ENCODE assay signal across 12 mouse cellular contexts in genomic region chr7:69991982-69992381, GRCm38 (mm10).
DNase-seq lines count a peak whose midpoint lies in the region; ATAC-seq and TF ChIP-seq lines count a peak whose summit lies in the region.
"Had no signal": no experiment of that assay in that cellular context is flagged by ENCODE, and none has a peak within 500 bp of the region (broad histone marks: within the 10 kb centered on the region; RNA-seq: fewer than 3 reads in every experiment).

No protein-coding gene starts in this region.

- peak overlapping the region; percentile 53 for H3K4me2 ChIP-seq in lung, embryonic 15.5 days
- peak overlapping the region; percentile 29 for H3K4me2 ChIP-seq in forebrain, embryonic 14.5 days (ENCODE audit: low read length)
- peak overlapping the region; percentile 60 for H3K4me2 ChIP-seq in hindbrain, embryonic 16.5 days (ENCODE audit: low read length)
- peak overlapping the region; percentile 40 for H3K4me2 ChIP-seq in midbrain, embryonic 16.5 days (ENCODE audit: low read length)

- no peaks in the 10 kb centered on the region for H3K36me3 ChIP-seq in lung, embryonic 15.5 days
- no peaks in the 10 kb centered on the region for H3K36me3 ChIP-seq in forebrain, embryonic 14.5 days (ENCODE audit: control insufficient read depth, insufficient read depth, low read length)
- H3K36me3 ChIP-seq in hindbrain, embryonic 16.5 days (ENCODE audit: control insufficient read depth, insufficient read depth, low read length), result no peaks in the 10 kb centered on the region
- no peaks in the 10 kb centered on the region for H3K36me3 ChIP-seq in midbrain, embryonic 16.5 days (ENCODE audit: control insufficient read depth, insufficient read depth, low read length)

- no peak for ATAC-seq in lung, embryonic 15.5 days (ENCODE audit: borderline replicate concordance, extremely low read depth, low FRiP score, low TSS enrichment)
- ATAC-seq in forebrain, embryonic 14.5 days, result no peak
- no peak for ATAC-seq in hindbrain, embryonic 16.5 days
- ATAC-seq in midbrain, embryonic 16.5 days, result no peak

- no peaks in the 10 kb centered on the region for H3K9me3 ChIP-seq in lung, embryonic 15.5 days
- no peaks in the 10 kb centered on the region for H3K9me3 ChIP-seq in forebrain, embryonic 14.5 days (replicated peaks; ENCODE audit: control insufficient read depth, low read length)
- H3K9me3 ChIP-seq in hindbrain, embryonic 16.5 days (ENCODE audit: control insufficient read depth, low read length), result no peaks in the 10 kb centered on the region
- H3K9me3 ChIP-seq in midbrain, embryonic 16.5 days (replicated peaks; ENCODE audit: control insufficient read depth, low read length, poor library complexity, severe bottlenecking), result no peaks in the 10 kb centered on the region

- H3K27ac ChIP-seq in lung, embryonic 15.5 days, result no peak overlapping the region
- H3K27ac ChIP-seq in forebrain, embryonic 14.5 days (ENCODE audit: low read depth, low read length), result peak overlapping the region; percentile 56
- H3K27ac ChIP-seq in hindbrain, embryonic 16.5 days (ENCODE audit: low read depth, low read length), result no peak overlapping the region
- H3K27ac ChIP-seq in midbrain, embryonic 16.5 days (ENCODE audit: low read length), result peak overlapping the region; percentile 51

- TF ChIP-seq CTCF in lung, adult 2 months (IDR thresholded peaks at IDR 0.05; ENCODE audit: insufficient read depth, low read length), result no peak

- 29% methylated on average over 3 of the region's 3 CpGs for WGBS in lung, embryonic 15.5 days
- 43% methylated on average over 3 of the region's 3 CpGs for WGBS in lung, adult 2 months
- WGBS in forebrain, embryonic 14.5 days, result 3% methylated on average over 3 of the region's 3 CpGs
- whole genome bisulfite sequencing in hindbrain, embryonic 16.5 days, result 21% methylated on average over 3 of the region's 3 CpGs
- 9% methylated on average over 3 of the region's 3 CpGs for WGBS in midbrain, embryonic 16.5 days

- TF ChIP-seq POLR2A in lung, adult 2 months (IDR thresholded peaks at IDR 0.05; ENCODE audit: borderline replicate concordance, extremely low read depth, low read depth, low read length), result no peak

- no peak for DNase-seq in lung, adult 2 months
- no peak for DNase-seq in forebrain, embryonic 14.5 days (ENCODE audit: low spot score)
- DNase-seq in urinary bladder, postnatal 36 days (ENCODE audit: low spot score in 2 of 2), result no peak
- no peak for DNase-seq in urinary bladder, postnatal 10 days (ENCODE audit: low spot score)
- no peak for DNase-seq in adipocyte (ENCODE audit: low spot score)
- DNase-seq: adrenal gland, adult 2 months; cerebellum, adult 11 months; kidney, adult 8-10 months; lung, postnatal 4 days had no signal

- no peak overlapping the region for H3K4me3 ChIP-seq in lung, embryonic 15.5 days
- H3K4me3 ChIP-seq in lung, adult 2 months (replicated peaks; ENCODE audit: extremely low read depth, low read depth, low read length), result no peak overlapping the region
- H3K4me3 ChIP-seq in forebrain, embryonic 14.5 days (ENCODE audit: low read depth, low read length), result no peak overlapping the region
- peak overlapping the region; percentile 37; the same call in 1 of the 2 replicates for H3K4me3 ChIP-seq in hindbrain, embryonic 16.5 days (ENCODE audit: low read length)
- H3K4me3 ChIP-seq in midbrain, embryonic 16.5 days (ENCODE audit: low read depth, low read length), result no peak overlapping the region; the same call in 1 of the 2 replicates

- H3K4me1 ChIP-seq in lung, embryonic 15.5 days, result 0 out of 2 replicates have a peak, but pooled peaks cover 7% of the 10 kb centered on the region
- no peaks in the 10 kb centered on the region for H3K4me1 ChIP-seq in lung, adult 2 months (ENCODE audit: control insufficient read depth, insufficient read depth, low read length)
- H3K4me1 ChIP-seq in forebrain, embryonic 14.5 days (ENCODE audit: control insufficient read depth, insufficient read depth, low read length), result peaks cover 10% of the 10 kb centered on the region
- H3K4me1 ChIP-seq in hindbrain, embryonic 16.5 days (ENCODE audit: control insufficient read depth, insufficient read depth, low read depth, low read length), result no peaks in the 10 kb centered on the region
- H3K4me1 ChIP-seq in midbrain, embryonic 16.5 days (ENCODE audit: control insufficient read depth, insufficient read depth, low read length), result peaks cover 3% of the 10 kb centered on the region

- no peaks in the 10 kb centered on the region for H3K27me3 ChIP-seq in lung, embryonic 15.5 days
- peaks cover 55% of the 10 kb centered on the region for H3K27me3 ChIP-seq in forebrain, embryonic 14.5 days (replicated peaks; ENCODE audit: control insufficient read depth, insufficient read depth, low read length)
- peaks cover 5% of the 10 kb centered on the region for H3K27me3 ChIP-seq in hindbrain, embryonic 16.5 days (replicated peaks; ENCODE audit: control insufficient read depth, insufficient read depth, low read length)
- H3K27me3 ChIP-seq in midbrain, embryonic 16.5 days (ENCODE audit: control insufficient read depth, insufficient read depth, low read depth, low read length), result peaks cover 23% of the 10 kb centered on the region

- no peak overlapping the region for H3K9ac ChIP-seq in lung, embryonic 15.5 days
- H3K9ac ChIP-seq in forebrain, embryonic 14.5 days (ENCODE audit: low read length), result no peak overlapping the region
- H3K9ac ChIP-seq in hindbrain, embryonic 16.5 days (ENCODE audit: low read depth, low read length), result no peak overlapping the region
- peak overlapping the region; percentile 27; the same call in 1 of the 2 replicates for H3K9ac ChIP-seq in midbrain, embryonic 16.5 days (ENCODE audit: low read depth, low read length)

Comparison
In these comparisons a context has a peak if more than half of its experiments do, and no peak if none do; other contexts are left out.
1. H3K27ac ChIP-seq: peak in forebrain, embryonic 14.5 days (single experiment) and midbrain, embryonic 16.5 days (single experiment); none in lung, embryonic 15.5 days (single experiment) and hindbrain, embryonic 16.5 days (single experiment).
2. Peak in every context shown above with its lines, with median percentiles within 50 percentile points of each other: H3K4me2 ChIP-seq.